Mouse (Mus musculus): ENCODE measurements around the gene E130114P18Rik.

E130114P18Rik gene

DNA sequence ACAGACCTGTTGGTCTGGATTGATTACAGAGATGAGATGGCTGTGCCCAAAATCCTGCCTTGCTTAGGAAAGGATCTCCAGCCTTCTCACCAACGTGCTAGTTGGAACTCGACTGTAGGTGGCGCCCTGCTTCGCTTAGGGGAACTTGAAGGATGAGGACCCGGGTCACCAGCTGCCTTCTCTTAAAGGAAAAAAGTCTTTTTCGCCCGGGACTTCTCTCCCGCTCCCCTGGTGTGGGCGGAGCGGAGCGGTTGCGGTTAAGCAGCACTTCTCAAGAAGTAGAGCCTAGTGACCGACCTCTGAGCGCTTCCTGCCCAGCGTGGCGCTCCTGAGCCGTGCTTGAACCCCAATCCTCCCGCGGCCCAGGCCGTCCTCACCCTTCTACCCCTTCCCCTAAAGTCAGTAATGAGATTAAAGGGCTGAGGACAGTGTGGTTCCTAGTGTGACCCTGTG is 26.8 kb downstream of the E130114P18Rik start:
- DNase-seq: peak; percentile 93

DNA sequence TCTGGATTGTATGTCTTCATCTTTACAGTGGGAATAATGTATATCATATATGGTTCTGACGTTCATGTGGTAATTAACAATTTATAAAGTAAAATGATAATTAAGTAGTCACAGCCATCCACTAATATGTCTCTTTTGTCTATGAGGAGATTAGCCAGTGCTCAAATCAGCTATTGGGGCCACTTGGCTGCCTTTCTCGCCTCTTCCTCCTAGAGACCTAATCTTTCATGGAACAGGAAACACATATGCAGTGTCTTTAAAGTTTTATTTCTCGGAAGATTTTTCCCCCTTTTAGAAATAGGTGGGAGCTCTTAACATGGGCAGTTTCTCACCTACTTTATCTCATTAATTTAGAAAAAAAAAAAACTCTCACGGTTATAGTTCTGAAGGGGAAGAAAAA is 27.5 kb downstream of the E130114P18Rik start:
- no peak for DNase-seq

DNA sequence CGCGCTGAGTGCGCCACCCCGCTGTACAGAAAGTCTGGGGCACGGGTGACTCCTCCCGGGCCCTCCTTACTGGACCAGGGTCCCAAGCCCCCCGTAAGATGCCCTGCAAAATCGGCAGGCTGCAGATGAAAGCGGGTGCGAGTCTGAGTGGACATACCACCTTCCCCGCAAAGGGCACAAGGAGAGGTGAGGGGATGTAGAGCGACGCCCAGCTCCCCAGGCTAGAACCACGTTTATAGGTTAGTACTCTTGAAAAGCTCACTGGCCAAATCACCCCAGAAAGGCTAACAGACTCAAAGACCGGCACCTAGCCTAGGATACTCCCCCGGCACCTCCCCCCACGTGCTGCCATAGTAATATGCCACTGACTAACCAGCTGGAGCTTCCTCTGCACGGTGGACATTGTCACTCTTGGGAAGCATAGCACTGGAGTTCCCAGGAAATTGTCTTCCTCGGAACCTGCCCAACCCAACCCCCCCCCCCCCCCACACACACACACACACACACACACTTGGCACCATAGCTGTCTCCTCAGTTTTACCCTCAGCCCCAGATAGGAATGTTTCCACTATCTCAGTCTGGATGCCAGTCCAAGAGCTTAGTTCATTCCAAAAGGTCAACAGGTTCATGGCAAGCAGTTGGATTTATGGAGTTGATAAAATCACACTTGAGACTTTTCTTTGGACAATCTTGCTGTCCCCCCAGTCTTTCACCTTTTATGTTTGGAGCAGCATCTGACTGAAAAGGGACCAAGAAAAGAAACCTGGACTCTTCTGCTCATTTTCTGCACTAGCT is 31.6 kb downstream of the E130114P18Rik start:
- DNase-seq: no peak

DNA sequence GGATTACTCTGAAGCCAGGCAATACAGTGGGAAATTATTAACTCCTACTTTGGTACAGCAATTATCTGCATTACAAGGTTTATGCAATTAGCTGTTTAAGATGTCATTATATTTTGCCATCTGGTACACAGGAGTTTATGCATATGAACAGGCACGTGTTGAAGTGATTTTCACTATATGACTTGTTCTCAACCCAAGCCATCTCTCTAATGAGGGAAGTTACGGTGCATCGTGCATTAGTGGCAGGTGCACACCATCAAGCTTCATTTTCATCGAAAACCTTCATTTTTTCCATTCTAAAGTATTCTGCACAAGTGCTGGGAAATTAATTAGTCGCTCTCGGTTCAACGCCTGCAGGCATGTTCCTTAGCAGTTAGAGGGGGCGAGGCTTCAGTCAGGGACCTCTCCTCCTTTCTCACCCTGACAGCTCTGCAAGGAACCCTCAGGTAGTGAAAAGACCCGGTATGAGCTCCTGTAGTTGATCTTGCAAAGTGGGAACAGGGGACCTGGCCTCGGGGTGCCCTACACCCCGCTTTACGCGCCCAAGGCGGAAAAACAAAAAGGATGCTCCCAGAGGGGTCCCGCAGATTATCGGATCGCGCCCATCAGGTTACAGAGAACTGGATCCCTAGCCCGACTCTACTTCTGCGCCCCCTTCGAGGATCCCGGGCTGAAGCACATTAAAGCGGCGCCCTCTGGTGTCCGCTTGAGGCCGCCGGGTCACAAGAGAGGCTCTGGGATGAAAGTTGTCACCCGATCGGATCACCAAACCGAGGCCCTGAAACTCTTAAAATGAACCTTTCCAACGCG is 32.4 kb downstream of the E130114P18Rik start:
- DNase-seq: peak; percentile 86

DNA sequence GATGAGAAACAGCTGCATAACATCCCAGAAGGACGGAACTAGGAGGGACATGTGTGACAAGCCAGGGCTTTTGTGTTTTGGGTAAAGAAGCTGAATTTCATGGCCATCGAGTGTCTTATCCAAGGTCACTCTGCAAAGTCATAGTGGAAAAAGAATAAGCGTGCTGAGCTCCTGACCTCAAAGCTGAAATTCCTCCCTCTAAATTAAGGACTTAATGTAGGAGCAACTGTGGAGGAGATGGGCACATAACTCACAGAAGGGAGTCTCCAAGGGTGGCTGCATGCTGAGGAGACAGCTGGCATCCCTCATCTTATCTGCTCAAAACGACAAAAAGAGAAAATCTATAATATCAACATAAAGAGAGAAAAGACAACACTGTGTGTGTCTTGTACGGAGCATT is 33.9 kb downstream of the E130114P18Rik start:
- peak; percentile 25 for DNase-seq

DNA sequence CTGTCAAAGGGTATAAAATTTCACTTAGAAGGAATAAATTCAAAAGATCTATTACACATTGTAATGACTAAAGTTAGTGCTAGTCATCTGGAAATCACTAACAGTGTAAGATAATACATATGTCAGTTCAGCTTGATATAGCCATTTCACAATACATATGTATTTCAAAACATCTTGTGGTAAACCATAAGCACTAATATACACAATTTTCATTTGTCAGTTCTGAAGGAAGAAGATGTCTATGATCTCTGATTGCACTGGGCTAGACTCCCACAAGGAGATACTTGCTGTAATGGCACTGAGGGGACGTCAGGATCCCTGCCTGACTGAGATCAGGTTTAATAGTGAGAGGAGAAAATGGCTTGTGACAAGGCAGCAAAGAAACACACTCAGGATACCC is 44.5 kb downstream of the E130114P18Rik start:
- no peak for DNase-seq

DNA sequence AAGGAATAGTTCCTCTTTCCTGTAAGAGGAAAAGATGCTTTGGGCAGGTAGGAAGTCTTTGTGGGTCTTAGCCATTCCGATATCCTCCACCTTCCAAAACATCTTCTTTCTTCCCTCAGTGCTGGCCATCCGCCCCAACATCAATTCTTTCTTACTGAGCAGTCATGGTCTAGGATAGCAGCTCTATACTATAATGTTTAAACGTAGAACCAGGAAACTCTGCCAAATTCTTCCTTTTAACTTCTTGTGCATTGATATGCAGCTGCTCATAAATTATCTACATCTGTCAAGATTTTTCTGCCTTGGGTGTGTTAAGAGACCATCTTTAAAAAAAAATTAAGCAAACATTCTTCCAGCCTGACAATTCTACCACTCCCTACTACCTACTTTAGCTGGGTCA is 47.5 kb downstream of the E130114P18Rik start:
- DNase-seq: no peak

DNA sequence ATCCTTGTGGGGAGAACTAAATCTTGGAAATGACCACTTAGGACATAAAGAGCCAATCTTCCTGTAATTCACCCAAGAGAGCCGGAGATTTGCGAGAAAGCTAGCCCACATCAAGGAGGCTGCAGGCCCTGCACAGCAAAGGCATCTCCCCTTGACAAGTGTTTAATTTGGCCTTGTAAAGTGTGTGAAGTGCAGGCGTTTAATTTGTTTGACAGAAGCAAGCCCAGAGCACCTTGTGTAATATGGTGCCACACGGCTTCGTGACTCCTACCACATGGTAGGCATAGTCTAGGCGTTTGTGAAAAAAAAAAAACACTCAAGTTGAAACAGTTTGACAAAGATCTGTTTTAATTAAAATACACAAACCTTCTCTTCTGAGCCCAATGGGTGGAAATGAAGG is 47.9 kb downstream of the E130114P18Rik start:
- DNase-seq: no peak

DNA sequence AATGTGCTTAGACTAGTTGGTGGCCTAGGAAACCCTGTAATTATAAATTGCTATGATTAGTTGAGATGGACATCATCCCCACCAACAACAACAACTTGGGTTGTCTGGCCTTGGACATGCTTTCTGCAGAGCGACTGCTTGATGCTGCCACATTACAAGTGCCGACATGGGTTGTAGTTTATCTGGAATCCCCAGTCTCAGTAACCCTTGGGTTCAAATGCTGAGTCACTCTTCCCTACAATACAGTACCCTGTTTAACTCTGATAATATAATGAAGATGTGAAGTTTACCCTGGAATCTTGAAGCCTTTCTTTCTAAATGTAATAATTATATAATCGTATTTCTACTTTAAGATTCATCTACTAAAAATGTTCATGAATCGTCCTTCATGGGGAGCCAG is 49.4 kb downstream of the E130114P18Rik start:
- DNase-seq: no peak

DNA sequence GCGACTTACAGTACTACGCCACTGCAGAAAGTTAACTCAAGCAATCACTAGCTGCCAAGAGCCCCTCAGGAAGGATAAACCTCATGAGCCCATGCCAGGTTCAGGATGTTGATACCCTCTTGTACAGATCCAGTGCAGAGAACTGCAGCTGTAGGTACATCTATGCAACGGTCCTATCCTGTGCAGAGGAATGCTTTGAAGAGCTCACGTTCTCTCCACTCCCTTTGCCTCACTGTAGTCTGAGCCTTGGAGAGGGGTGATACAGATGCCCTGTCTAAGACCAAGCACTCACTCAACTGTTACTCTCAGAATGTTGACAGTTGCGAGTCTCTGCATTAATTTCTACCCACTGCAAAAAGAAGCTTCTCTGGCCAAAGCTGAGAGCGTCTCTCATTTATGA is 54.5 kb downstream of the E130114P18Rik start:
- DNase-seq: no peak

DNA sequence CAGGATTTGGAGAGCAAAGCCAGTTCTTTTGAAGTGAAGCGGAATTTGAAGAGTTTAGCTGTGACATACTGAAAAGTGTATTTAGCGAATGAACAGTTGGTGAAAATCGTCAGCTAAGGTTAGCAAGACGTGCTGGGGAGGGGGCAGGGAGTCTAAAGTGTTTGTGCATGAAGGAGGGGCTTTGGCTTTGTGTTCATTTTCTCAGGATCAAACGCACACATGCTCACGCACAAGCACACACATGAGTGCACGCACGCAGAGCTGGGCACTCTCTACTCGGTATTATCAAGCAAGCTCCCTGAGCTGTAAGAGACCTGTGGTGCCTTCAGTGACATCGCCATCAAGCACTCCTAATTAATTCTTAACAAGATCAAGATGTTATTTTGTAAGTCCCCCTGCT is 55.2 kb downstream of the E130114P18Rik start:
- no peak for DNase-seq

DNA sequence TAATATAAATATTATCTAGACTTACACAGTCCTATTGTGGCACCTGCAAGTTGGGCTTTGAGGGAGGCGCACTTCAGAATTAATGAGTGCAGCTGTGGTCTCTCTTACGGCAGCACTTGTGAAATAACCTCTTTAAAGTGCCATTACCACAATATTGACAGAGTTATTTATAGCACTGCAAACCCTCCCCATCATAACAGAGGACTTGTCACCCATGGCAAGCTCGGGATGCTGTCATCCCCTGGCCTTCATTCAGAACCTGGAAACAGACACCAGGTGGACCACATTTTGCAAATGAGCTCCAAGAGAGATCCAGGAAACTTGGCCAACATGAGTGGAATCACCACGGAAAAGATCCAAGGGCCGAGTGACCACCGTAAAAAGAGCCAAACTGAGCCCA is 63.3 kb downstream of the E130114P18Rik start:
- no peak for DNase-seq

DNA sequence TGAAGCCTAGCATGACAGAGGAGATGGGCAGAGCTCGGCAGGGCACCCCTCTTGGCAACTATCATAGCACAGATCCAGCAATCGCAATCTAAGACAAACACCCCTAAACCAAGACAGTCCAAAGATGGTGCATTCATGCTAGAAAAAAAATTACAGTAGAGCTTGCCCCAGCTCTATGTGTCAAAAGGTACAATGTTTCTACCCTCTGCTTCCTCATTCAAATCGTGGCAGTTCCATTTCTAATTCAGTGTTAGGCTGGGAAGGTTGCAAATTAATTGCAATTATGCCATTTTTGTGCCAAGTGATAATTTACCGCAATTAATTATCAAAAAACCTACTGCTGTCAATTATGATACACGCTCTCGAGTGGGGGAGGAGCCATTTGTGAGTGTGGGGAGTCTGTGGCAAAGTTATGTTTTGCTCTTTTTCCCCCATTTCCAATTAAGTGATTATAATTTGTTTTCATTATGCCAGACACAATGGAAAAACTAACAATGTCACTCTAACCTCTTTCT is 63.7 kb downstream of the E130114P18Rik start:
- DNase-seq: no peak

DNA sequence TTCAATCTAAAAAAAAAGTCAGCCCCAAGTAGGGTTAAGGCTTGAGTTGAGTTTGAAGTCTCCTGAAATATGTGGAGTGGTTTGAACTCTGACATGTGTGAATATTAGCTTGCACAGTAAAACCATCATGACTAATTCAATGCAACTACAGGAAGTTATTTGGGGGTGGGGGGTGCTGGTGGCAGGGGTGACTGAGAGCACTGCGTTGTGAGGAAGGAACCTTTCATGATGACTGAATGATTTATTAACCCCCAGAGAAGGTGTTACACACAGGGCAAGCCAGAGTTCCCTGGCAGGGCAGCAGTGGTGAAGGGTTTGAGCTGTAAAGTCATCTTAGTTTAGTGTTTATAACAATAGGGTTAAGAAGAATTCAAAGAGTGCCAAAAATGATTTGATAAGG is 65.3 kb downstream of the E130114P18Rik start:
- DNase-seq: no peak

DNA sequence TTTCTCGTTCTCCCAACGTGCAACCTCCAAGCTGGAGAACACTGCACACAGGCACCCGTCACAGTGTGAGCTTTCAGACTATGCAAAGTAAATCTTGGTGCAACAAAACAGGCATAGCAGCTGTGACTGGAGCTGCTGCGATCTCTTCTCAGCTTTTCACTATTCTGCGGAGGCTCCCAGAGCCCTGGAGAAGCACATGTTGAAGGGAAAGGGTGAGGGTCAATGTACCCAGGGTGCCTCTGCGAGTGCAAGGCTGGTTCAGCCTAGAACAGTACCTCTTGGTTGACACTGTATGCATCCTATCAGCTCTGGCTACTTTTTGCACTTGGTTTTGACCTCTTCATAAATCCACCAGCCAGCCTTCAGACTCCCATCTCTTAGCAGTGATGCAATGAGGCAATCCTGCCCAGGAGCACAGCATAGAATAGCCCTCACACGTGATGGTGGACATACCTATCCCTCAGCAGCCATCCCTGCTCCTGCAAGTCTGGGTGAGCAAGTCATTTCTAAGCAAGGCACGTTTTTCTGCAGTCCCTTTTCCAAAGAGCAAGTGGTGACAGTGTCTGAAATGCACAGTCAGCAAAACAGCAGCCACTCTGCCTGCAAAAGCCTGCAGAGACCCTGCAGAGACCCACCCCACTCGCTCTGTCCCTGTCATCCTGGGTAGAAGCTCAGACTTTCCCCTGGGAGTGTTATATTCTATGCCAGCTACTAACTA is 67.7 kb downstream of the E130114P18Rik start:
- DNase-seq: no peak

DNA sequence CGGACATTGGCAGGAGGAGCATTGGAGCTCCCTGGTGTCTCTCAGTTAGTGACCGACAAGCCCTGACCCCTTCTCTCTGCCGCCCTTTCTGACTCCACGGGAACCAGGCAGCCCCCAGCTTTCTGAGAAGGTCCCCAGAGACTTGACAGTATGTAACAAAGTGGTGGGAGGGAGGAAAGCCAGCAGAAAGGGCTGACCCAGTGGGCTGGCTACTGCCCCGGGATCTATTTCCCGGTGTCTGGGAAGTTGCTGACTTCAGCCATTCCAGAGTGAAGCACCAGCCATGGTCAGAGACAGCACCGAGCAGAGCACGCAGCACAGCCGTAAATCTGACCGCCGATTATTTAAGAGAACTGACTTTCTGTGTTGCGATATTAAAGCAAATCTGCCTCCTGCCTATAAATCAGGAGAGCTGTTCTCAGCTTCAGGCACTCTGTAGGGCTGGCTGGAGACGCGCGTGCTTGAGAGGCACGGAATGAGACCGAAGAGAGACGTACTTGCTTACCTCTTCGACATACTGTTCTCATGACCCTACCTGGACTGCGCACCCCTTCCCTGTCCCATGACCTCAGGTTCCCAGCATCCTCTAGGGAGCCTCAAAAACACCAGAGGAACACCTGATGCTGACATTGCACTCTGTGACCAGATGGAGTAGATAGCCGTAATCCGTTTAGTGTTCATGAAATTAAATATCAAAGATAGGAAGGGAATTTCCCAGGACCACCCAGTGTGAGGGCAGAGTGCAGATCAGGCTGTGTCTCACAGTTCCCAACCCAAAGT is 70.3 kb downstream of the E130114P18Rik start:
- peak; percentile 79 for DNase-seq

DNA sequence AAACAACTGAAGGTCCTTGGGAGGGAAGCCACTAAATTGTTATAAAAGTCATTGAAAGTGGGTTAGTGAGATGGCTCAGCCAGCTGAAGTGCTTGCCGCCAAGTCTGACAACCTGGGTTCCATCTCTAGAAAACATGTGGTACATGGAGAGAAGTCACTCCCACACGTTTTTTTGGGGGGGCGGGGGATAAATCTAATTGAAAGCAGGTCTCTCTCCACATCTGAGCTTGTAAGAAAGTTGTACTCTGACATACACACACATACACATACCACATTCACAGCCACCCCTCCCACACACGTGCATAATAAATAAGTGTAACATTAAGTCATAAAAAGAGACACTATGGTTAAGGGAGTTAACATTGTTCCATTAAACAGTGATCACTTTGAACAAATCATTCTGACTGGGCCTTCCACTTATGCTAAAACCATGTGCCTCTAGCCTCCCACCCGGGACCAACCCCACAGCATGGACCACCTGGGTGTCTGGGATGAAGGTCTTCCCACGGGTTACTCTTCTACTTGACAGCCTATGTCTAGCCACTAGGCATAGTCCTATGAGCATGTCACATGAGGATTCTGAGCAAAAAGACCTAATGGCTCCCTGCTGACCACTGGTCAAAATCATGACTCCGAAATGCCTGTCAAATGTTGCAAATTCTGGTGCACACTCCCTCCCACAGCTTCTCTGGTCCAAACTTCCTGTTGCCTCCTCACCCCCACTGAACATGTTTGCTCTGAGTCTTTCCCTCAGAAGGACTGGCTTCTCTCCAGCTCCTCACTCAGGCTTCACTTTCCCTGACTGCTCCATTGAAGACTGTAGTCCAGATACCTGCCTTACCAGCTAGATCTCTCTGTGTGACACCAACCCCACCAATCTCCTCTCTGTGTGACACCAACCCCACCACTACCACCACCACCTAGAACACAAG is 80.9 kb downstream of the E130114P18Rik start:
- DNase-seq: peak; percentile 35

DNA sequence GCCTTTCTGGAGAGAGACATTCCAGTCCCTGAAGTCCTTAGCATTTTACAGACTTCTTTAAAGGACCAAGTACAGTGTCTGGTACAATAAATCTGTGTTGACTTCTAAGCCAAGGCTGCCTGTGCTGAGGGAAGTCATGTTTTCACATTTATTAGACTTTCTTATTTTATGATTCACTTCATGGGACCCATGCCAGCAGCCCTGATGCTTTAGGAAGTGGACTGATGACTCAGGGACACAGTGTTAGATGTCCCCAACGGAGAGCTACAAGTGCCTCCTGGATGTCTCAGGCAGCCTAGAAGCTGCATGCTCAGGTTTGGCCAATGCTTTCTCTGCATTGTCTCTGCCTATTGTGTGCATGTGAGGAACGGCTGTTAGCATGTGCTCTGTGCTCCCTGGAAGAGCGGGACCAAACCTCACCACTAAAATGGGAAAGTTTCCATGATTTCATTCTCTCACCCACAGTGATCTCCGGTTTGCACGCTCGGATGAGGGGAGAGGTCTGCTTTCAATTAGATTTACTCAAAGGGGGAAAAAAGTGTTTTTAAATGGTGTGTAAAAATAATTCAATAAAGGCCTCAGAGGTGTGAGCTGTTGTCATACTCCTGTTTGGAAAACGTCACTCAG is 82.4 kb downstream of the E130114P18Rik start:
- DNase-seq: peak; percentile 52

DNA sequence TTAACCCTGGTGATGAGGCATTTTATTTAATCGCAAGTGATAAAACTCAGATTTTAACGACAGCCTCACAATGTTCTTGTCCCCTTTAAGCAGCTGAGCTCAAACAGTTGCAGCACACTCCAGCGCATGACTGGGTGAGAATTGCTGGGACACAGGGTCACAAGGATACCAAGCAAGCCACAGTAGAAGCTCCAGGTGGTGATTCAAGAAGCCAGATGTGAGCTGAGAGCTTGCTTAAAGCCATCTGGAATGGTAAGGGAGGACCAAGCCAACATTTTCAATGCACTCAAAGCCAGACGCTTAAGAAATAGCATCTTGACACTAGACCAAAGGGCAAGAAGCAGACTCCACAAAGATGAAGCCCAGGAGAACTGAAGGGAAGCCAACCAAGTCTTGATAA is 83.9 kb downstream of the E130114P18Rik start:
- DNase-seq: no peak

DNA sequence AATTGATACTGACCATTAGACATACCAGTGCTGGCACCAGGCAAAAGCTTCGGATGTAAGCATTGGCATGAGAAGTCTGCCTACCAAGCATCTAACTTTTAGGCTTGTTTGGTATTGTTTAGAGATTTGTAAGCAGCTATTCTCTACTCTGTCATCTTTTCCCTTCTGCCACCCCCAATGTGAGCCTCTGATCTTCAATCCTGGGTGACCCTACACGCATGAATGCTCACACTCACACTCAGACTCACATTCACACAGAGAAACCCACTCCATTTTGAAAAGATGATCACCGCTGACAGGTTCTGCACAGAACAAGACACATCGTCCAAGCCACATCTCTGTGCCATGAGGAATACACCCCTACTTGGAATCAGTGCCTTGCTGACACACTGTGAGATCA is 84.8 kb downstream of the E130114P18Rik start:
- no peak for DNase-seq

DNA sequence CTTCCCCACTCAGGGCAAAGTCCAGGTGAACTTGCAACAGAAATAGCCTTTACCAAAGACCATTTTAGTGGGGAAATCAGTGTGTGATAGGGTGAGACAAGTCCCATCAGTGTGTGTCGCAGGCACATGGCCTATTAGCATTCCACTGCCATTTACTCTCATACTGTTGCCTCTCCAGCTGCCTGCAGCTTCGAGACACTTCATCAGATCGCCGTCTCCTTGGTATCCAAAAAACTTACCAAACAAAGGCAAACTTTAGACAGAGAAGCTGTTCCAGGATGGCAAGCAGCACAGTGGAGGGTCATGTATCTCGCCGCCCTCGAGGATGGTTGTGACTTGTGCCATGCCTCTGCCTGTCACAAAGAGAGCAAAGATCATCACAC is 87.5 kb downstream of the E130114P18Rik start:
- no peak for DNase-seq

Data from kidney, postnatal 14 days (tissue).